Mouse (Mus musculus) limb, embryonic 11.5 days (tissue): ENCODE data around the gene Nudt16. TPM values are rescaled to one million over a fixed set of nuclear protein-coding genes. Genes with fewer than 3 reads are reported as not detected.

ENCODE experiments used
- ATAC-seq: fragments of 200-750 bp; cut with Nextera tagmentation; 2 replicates; pipeline ENCODE4 v1.8.0; 2017; ENCODE audit warnings: low read depth; ENCODE audit not compliant: insufficient number of reproducible peaks, low FRiP score, low TSS enrichment
- DNase-seq: peaks from one replicate; pipeline ENCODE4 v3.0.0-alpha.2; 2015; ENCODE audit warnings: low spot score
- H3K27ac ChIP-seq: fragments of 300-500 bp; sonication (generic); replicated peaks from 2 replicates; pipeline ENCODE4 v1.5.1; 2014; ENCODE audit warnings: low read depth, mild to moderate bottlenecking, low read length
- H3K27me3 ChIP-seq: fragments of 300-500 bp; sonication (generic); 2 replicates; pipeline ENCODE4 v1.6.1; 2014; ENCODE audit warnings: mild to moderate bottlenecking, low read length, mixed read lengths; ENCODE audit not compliant: control insufficient read depth, insufficient read depth
- H3K36me3 ChIP-seq: fragments of 300-500 bp; sonication (generic); 2 replicates; pipeline ENCODE4 v1.6.1; 2014; ENCODE audit warnings: mild to moderate bottlenecking, low read length, moderate library complexity, mixed read lengths; ENCODE audit not compliant: control insufficient read depth, insufficient read depth
- H3K4me1 ChIP-seq: fragments of 300-500 bp; sonication (generic); 2 replicates; pipeline ENCODE4 v1.6.1; 2014; ENCODE audit warnings: low read length, mixed read lengths; ENCODE audit not compliant: control insufficient read depth, insufficient read depth
- H3K4me2 ChIP-seq: fragments of 300-500 bp; sonication (generic); 2 replicates; pipeline ENCODE4 v1.6.1; 2014; ENCODE audit warnings: low read depth, mild to moderate bottlenecking, moderate library complexity; ENCODE audit not compliant: severe bottlenecking
- H3K4me3 ChIP-seq: fragments of 300-500 bp; sonication (generic); 2 replicates; pipeline ENCODE4 v1.5.1; 2014; ENCODE audit warnings: low read depth, low read length
- H3K9ac ChIP-seq: fragments of 300-500 bp; sonication (generic); 2 replicates; pipeline ENCODE4 v1.6.1; 2014; ENCODE audit warnings: mild to moderate bottlenecking, low read length
- H3K9me3 ChIP-seq: fragments of 300-500 bp; sonication (generic); 2 replicates; pipeline ENCODE4 v1.6.1; 2016; ENCODE audit warnings: low read length; ENCODE audit not compliant: control insufficient read depth
- WGBS: fragments of 180-500 bp; shearing (Covaris S2); extraction: QIAGEN DNeasy Blood & Tissue Kit; methylation state at CpG from one replicate; pipeline ENCODE4 v1.1.7; 2014; 5-methylcytosine and 5-hydroxymethylcytosine counted together
- polyA plus RNA-seq: library from polyadenylated mRNA; unstranded; fragments of >200 nt; fragmentation: Nextera tagmentation; extraction: Ambion mirVana; gene quantifications from 2 replicates; pipeline ENCODE4 v1.2.1, GENCODE M21; 2014

The Nudt16 gene
- polyA plus RNA-seq, 1 experiment from 2014 or later, result 7.8 TPM

DNA sequence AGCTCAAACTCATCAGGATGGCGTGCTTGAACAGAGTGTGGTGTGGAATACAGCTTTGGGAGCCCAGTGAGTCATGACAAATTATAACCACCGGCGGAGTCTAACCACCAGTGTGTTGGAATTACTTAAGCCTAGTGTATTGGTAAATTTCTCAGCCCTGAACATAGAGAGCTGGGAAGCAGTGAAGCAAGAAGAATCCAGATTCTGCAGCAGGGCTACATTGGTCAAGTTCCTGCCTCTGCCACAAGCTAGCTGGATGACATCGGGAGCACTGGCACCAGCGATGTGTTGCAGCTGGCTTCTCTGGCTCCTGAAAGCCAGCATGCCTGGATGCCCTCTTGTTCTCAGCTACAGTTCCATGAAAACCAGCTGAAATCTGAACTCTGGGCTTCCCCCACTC is 27.7 kb downstream of the Nudt16 start:
- H3K27ac ChIP-seq, result no peak overlapping the region
- no peaks in the 10 kb centered on the region for H3K27me3 ChIP-seq
- H3K4me3 ChIP-seq, result no peak overlapping the region
- 87% methylated on average over 5 of the region's 5 CpGs for WGBS
- no peak overlapping the region for H3K9ac ChIP-seq
- H3K4me1 ChIP-seq, result no peaks in the 10 kb centered on the region
- H3K36me3 ChIP-seq, result no peaks in the 10 kb centered on the region
- DNase-seq (no peak), ATAC-seq (no peak)
- H3K9me3 ChIP-seq, result no peaks in the 10 kb centered on the region
- H3K4me2 ChIP-seq, result no peak overlapping the region

DNA sequence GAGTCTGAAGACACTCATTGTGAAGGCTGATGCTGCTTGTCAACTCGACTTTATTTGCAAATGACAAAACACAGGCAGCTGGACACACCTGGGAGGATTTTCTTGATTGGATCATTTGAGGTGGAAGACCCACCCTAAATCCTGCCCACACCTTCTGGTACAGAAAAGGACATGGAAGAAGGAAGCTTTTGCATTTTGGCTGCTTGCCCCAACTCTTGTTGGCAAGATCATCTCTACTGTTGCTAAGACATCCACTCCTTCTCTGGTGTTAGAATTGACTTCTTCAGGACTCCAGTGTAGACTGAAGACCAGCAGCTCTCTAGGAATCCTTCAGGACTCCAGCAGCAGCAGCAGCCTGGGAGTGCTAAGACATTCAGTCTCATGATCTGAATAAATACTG is 29.7 kb downstream of the Nudt16 start:
- WGBS, result 48% methylated on average over 1 of the region's 1 CpGs
- H3K4me1 ChIP-seq, result no peaks in the 10 kb centered on the region
- H3K27me3 ChIP-seq, result no peaks in the 10 kb centered on the region
- DNase-seq, result no peak
- H3K9me3 ChIP-seq, result no peaks in the 10 kb centered on the region
- no peaks in the 10 kb centered on the region for H3K36me3 ChIP-seq
- no peak for ATAC-seq
- H3K27ac ChIP-seq, result no peak overlapping the region
- H3K9ac ChIP-seq, result no peak overlapping the region
- H3K4me2 ChIP-seq, result no peak overlapping the region
- no peak overlapping the region for H3K4me3 ChIP-seq

DNA sequence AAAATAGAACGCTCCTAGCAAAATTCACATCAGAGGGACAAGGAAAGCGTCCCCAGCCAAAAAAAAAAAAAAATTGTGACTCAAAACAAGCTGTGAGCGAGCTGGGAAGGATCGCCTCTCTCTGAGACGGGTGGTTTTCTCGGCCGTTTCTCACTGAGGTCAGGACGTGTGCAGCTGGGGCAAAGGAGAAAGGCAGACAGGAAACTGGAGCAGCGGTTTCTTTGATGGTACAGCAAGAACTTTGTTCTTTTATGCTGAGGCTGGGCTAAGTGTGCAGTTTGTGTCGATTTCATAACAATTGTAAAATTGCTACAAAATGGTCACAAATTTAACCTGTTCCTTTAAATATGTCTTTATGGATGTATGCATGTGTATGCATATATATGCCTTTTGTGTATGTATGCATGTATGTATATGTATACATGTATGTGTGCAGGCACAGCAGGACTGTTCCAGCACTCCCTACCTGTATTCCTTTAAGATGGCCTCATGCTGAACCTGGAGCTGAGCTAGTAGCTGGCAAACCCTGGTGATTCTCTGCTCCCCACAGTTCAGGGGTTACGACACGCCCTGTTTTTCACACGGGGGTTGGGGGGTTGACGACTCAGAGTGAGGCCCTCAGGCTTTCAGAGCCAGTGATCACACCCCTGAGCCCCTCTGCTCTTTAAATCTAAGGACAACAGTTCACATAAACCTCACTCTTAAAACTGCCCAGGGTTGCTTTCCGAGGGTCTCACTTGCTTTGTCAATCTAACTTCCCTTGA is 30.6 kb downstream of the Nudt16 start:
- ATAC-seq (no peak), DNase-seq (no peak)
- no peak overlapping the region for H3K9ac ChIP-seq
- H3K4me2 ChIP-seq, result no peak overlapping the region
- no peak overlapping the region for H3K4me3 ChIP-seq
- no peaks in the 10 kb centered on the region for H3K9me3 ChIP-seq
- no peaks in the 10 kb centered on the region for H3K36me3 ChIP-seq
- WGBS, result 51% methylated on average over 15 of the region's 15 CpGs
- H3K4me1 ChIP-seq, result no peaks in the 10 kb centered on the region
- H3K27me3 ChIP-seq, result no peaks in the 10 kb centered on the region
- H3K27ac ChIP-seq, result no peak overlapping the region

DNA sequence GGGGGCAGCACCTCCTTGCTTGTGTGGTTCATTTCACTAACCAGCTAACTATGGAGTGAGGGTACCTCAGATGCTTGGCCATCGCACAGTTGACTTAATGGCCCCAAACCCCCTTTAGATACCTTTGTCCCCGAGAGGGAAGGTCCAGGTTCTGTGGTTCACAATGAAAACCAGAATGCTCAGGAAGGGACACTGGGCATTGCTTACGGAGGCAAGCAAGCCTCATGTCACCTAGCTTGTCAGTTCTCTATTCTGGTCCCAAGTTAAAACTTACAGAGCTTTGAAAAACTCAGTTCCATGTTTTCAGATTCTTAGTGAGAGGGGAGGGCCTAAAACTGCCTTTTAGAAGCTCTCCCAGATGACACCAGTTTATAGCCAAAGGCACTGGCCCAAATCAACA is 51.4 kb downstream of the Nudt16 start:
- DNase-seq (no peak), ATAC-seq (no peak)
- WGBS, result 96% methylated on average over 3 of the region's 3 CpGs
- H3K9me3 ChIP-seq, result no peaks in the 10 kb centered on the region
- H3K27ac ChIP-seq, result no peak overlapping the region
- H3K4me2 ChIP-seq, result no peak overlapping the region
- H3K4me3 ChIP-seq, result no peak overlapping the region
- H3K9ac ChIP-seq, result no peak overlapping the region
- no peaks in the 10 kb centered on the region for H3K36me3 ChIP-seq
- H3K27me3 ChIP-seq, result no peaks in the 10 kb centered on the region
- no peaks in the 10 kb centered on the region for H3K4me1 ChIP-seq

Other genes with a start within 250 kb of the Nudt16 start
- gene Mrpl3, start 78.6 kb downstream of the Nudt16 start, polyA plus RNA-seq, result 123 and 128 TPM in 2 replicates
- gene 1700080E11Rik, start 13.3 kb upstream of the Nudt16 start, polyA plus RNA-seq, result not detected in 2 replicates